Mouse (Mus musculus) megakaryocyte, embryonic 14.5 days (primary cell): Measurements from ENCODE around the gene Myo1e.

ENCODE experiments used
- FLI1 ChIP-seq: IDR thresholded peaks from 2 replicates; pipeline ENCODE4 v1.6.1; 2012; ENCODE audit warnings: low read length, inconsistent platforms, mixed read lengths
- GATA1 ChIP-seq: IDR thresholded peaks from 3 replicates; pipeline ENCODE4 v1.6.1; 2012; ENCODE audit warnings: mixed read lengths, low read length, inconsistent platforms, borderline replicate concordance

DNA sequence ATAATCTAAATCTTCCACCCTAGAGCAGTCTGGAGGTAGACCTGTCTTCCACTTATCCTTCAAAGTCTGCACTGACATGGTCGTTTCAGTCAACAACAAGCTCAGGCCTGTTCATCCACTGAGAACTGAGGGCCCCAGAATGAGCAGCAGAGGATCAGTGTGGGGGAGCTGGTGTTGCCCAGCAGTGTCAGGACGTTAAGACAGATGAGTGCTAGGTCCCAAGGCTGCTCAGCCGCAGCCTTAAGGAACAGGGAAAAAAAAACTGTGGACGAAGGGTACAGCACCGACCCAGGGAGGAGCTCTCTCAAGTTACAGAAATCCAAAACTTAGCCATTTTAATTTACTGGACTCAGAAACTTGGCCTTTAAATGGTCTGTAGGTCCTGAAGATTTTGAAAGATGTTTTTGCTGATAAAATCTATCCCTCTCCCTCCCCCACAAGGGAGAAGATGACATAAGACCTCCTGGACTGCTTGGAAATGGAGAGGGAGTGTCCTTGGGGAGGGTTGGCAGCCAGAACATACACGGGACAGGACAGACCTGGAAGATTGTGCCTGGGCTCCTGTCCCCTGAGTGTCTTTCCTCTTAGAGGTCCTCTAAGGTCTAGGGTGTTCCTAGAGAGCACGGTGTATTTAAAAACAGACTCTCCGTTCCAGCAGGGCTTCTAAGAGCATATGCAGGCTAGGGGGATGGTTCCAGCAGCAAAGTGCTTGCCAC lies 118.9 kb downstream of the Myo1e start:
- TF ChIP-seq GATA1 (no peak), FLI1 (no peak)
